Comparison of ENCODE assay signal across 9 mouse cellular contexts in the genomic region with DNA sequence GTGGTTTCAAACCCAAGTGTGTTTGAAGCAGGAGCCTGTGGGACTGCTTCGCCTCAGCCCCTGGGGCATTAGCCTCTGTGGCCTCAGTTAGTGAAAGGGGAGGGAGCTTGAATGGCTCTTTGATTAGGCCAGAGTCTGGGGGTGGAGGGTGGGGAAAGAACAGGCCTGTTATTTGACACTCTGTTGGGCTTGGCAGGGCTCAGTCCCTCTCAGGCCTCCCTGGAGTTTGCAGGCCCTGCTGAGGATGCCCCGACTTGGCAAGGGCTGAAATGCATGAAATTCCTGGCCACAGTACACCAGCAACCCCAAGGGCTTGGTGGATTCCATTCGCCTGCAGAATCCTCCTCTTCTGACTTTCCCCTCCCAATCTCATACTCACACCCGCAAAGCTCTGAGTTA. TPM values are rescaled to one million over a fixed set of nuclear protein-coding genes. Genes with fewer than 3 reads are reported as not detected.
DNase-seq lines count a peak whose midpoint lies in the region; ATAC-seq and TF ChIP-seq lines count a peak whose summit lies in the region.
"Had no signal": no experiment of that assay in that cellular context is flagged by ENCODE, and none has a peak within 500 bp of the region (broad histone marks: within the 10 kb centered on the region; RNA-seq: fewer than 3 reads in every experiment).

No protein-coding gene starts in this region.

- peak; percentile 90 for ATAC-seq in embryonic facial prominence, embryonic 12.5 days (ENCODE audit: insufficient number of reproducible peaks, insufficient read depth, low FRiP score, low TSS enrichment)
- ATAC-seq in heart, embryonic 11.5 days (replicated peaks; ENCODE audit: insufficient number of reproducible peaks, low FRiP score, low TSS enrichment): peak; percentile 75
- ATAC-seq in kidney, embryonic 14.5 days (ENCODE audit: low FRiP score, low TSS enrichment): peak; percentile 94
- ATAC-seq in lung, embryonic 14.5 days (ENCODE audit: insufficient read depth): peak; percentile 95

- no peaks in the 10 kb centered on the region for H3K27me3 ChIP-seq in embryonic facial prominence, embryonic 12.5 days
- H3K27me3 ChIP-seq in heart, embryonic 11.5 days (ENCODE audit: control insufficient read depth, insufficient read depth, low read length): no peaks in the 10 kb centered on the region
- no peaks in the 10 kb centered on the region for H3K27me3 ChIP-seq in kidney, embryonic 14.5 days (ENCODE audit: control insufficient read depth, insufficient read depth, low read length)
- H3K27me3 ChIP-seq in lung, embryonic 14.5 days (ENCODE audit: insufficient read depth, low read length): no peaks in the 10 kb centered on the region

- H3K9ac ChIP-seq in embryonic facial prominence, embryonic 12.5 days: no peak overlapping the region
- H3K9ac ChIP-seq in heart, embryonic 11.5 days (ENCODE audit: low read depth, low read length): no peak overlapping the region
- H3K9ac ChIP-seq in kidney, embryonic 14.5 days (ENCODE audit: low read depth, low read length): no peak overlapping the region
- H3K9ac ChIP-seq in lung, embryonic 14.5 days: no peak overlapping the region

- no peak overlapping the region for H3K4me3 ChIP-seq in left cerebral cortex, adult 2 months
- no peak overlapping the region for H3K4me3 ChIP-seq in embryonic facial prominence, embryonic 12.5 days
- H3K4me3 ChIP-seq in heart, embryonic 11.5 days (ENCODE audit: low read depth, low read length): no peak overlapping the region
- H3K4me3 ChIP-seq in kidney, embryonic 14.5 days (ENCODE audit: low read length): no peak overlapping the region
- no peak overlapping the region for H3K4me3 ChIP-seq in lung, embryonic 14.5 days (ENCODE audit: low read depth, low read length)

- TF ChIP-seq CTCF in left cerebral cortex, adult 2 months (IDR thresholded peaks at IDR 0.05): no peak
- TF ChIP-seq CTCF in lung, embryonic 14.5 days (IDR thresholded peaks at IDR 0.05; ENCODE audit: low read depth): no peak

- H3K36me3 ChIP-seq in embryonic facial prominence, embryonic 12.5 days: no peaks in the 10 kb centered on the region
- H3K36me3 ChIP-seq in heart, embryonic 11.5 days (ENCODE audit: control insufficient read depth, insufficient read depth, low read length): no peaks in the 10 kb centered on the region
- H3K36me3 ChIP-seq in kidney, embryonic 14.5 days (ENCODE audit: control insufficient read depth, insufficient read depth, low read length): no peaks in the 10 kb centered on the region
- H3K36me3 ChIP-seq in lung, embryonic 14.5 days (ENCODE audit: insufficient read depth): no peaks in the 10 kb centered on the region

- WGBS in embryonic facial prominence, embryonic 12.5 days: 6% methylated on average over 4 of the region's 4 CpGs
- WGBS in heart, embryonic 11.5 days (ENCODE audit: insufficient replicate concordance): 10% methylated on average over 4 of the region's 4 CpGs
- 10% methylated on average over 4 of the region's 4 CpGs for WGBS in kidney, embryonic 14.5 days
- 5% methylated on average over 4 of the region's 4 CpGs for WGBS in lung, embryonic 14.5 days

- peak overlapping the region; percentile 26; the same call in 1 of the 2 replicates for H3K27ac ChIP-seq in left cerebral cortex, adult 2 months
- peak overlapping the region; percentile 86 for H3K27ac ChIP-seq in embryonic facial prominence, embryonic 12.5 days
- H3K27ac ChIP-seq in heart, embryonic 11.5 days (ENCODE audit: low read depth, low read length): peak overlapping the region; percentile 57
- H3K27ac ChIP-seq in kidney, embryonic 14.5 days (ENCODE audit: low read depth, low read length): peak overlapping the region; percentile 49
- peak overlapping the region; percentile 90 for H3K27ac ChIP-seq in lung, embryonic 14.5 days (ENCODE audit: low read depth)

- no peak overlapping the region for H3K4me2 ChIP-seq in embryonic facial prominence, embryonic 12.5 days (replicated peaks)
- no peak overlapping the region for H3K4me2 ChIP-seq in heart, embryonic 11.5 days
- H3K4me2 ChIP-seq in kidney, embryonic 14.5 days (replicated peaks; ENCODE audit: low read depth, low read length): no peak overlapping the region
- H3K4me2 ChIP-seq in lung, embryonic 14.5 days: no peak overlapping the region

- H3K9me3 ChIP-seq in embryonic facial prominence, embryonic 12.5 days: no peaks in the 10 kb centered on the region
- no peaks in the 10 kb centered on the region; the same call in 1 of the 2 replicates for H3K9me3 ChIP-seq in heart, embryonic 11.5 days (replicated peaks; ENCODE audit: control insufficient read depth, low read length)
- H3K9me3 ChIP-seq in kidney, embryonic 14.5 days (ENCODE audit: control insufficient read depth, low read length): peaks cover 8% of the 10 kb centered on the region; the same call in 1 of the 2 replicates
- H3K9me3 ChIP-seq in lung, embryonic 14.5 days (ENCODE audit: low read depth, low read length): peaks cover 3% of the 10 kb centered on the region; the same call in 1 of the 2 replicates

- intact Hi-C loops in left cerebral cortex, adult 2 months (cut with DNase I): no loop called here

- peak in 1 of 2 experiments; percentile 43 for DNase-seq in left cerebral cortex, adult 2 months (ENCODE audit: extremely low spot score in 1 of 2, low spot score in 2 of 2)
- DNase-seq in left cerebral cortex, adult 18-20 months (ENCODE audit: low spot score in 2 of 2): no peak
- DNase-seq in lung, embryonic 14.5 days: peak; percentile 92
- DNase-seq in retina, embryonic 14.5 days (ENCODE audit: low spot score): peak; percentile 45
- no peak for DNase-seq in frontal cortex, postnatal 25 days (ENCODE audit: low spot score in 2 of 2)

- peaks cover 37% of the 10 kb centered on the region for H3K4me1 ChIP-seq in embryonic facial prominence, embryonic 12.5 days
- peaks cover 19% of the 10 kb centered on the region for H3K4me1 ChIP-seq in heart, embryonic 11.5 days (ENCODE audit: control insufficient read depth, insufficient read depth, low read length)
- peaks cover 24% of the 10 kb centered on the region for H3K4me1 ChIP-seq in kidney, embryonic 14.5 days (ENCODE audit: control insufficient read depth, insufficient read depth, low read length)
- H3K4me1 ChIP-seq in lung, embryonic 14.5 days (ENCODE audit: insufficient read depth): peaks cover 26% of the 10 kb centered on the region

RNA-seq across cellular contexts. Expression of gene Tlr1, which starts 55.3 kb away (rescaled TPM):
- total RNA-seq in left cerebral cortex, adult 2 months (2021): under 1 TPM in 1 of 2 experiments, not detected in 1; 0.38 TPM
- total RNA-seq in left cerebral cortex, adult 18-20 months (2021): under 1 TPM; 0.16 to 0.19 TPM
- 0.29 and 0.59 TPM in 2 replicates for polyA plus RNA-seq in embryonic facial prominence, embryonic 12.5 days (2016; fragmentation: Nextera tagmentation; extraction: Ambion mirVana)
- 0.40 TPM in 1 of 2 replicates, not detected in the other for polyA plus RNA-seq in heart, embryonic 11.5 days (2014; fragmentation: Nextera tagmentation; extraction: Ambion mirVana)
- 0.70 and 0.89 TPM in 2 replicates for polyA plus RNA-seq in kidney, embryonic 14.5 days (2014; fragmentation: Nextera tagmentation; extraction: Ambion mirVana)
- 0.51 and 0.70 TPM in 2 replicates for polyA plus RNA-seq in lung, embryonic 14.5 days (2014; fragmentation: Nextera tagmentation; extraction: Ambion mirVana)
- total RNA-seq: MEL had no signal

Comparison
In these comparisons a context has a peak if more than half of its experiments do, and no peak if none do; other contexts are left out.
1. DNase-seq: peak in lung, embryonic 14.5 days (single experiment) and retina, embryonic 14.5 days (single experiment); none in left cerebral cortex, adult 18-20 months (0 of 2) and frontal cortex, postnatal 25 days (0 of 2).
2. H3K27ac ChIP-seq: peak in every context shown above with its lines; median percentile 90 in lung, embryonic 14.5 days; 86 in embryonic facial prominence, embryonic 12.5 days; 57 in heart, embryonic 11.5 days; 49 in kidney, embryonic 14.5 days; 26 in left cerebral cortex, adult 2 months.
3. Peak in every context shown above with its lines, with median percentiles within 50 percentile points of each other: ATAC-seq.